Mouse (Mus musculus) kidney, adult 9 months (tissue): ENCODE data around the gene Ethe1.

Experiments used
- DNase-seq: peaks from one replicate; pipeline ENCODE4 v3.0.0; 2022

Gene Ethe1

GRCm38 (mm10) chr7:24587330-24588105, at the start of gene Ethe1, which contains the start of gene Zfp575:
Gene Ethe1 (plus strand): TSS chr7:24587543.
Gene Zfp575 (minus strand): TSS chr7:24587641.
- DNase-seq = no peak

GRCm38 (mm10) chr7:24537591-24537990, 49.8 kb upstream of the Ethe1 start:
- DNase-seq = no peak

DNA sequence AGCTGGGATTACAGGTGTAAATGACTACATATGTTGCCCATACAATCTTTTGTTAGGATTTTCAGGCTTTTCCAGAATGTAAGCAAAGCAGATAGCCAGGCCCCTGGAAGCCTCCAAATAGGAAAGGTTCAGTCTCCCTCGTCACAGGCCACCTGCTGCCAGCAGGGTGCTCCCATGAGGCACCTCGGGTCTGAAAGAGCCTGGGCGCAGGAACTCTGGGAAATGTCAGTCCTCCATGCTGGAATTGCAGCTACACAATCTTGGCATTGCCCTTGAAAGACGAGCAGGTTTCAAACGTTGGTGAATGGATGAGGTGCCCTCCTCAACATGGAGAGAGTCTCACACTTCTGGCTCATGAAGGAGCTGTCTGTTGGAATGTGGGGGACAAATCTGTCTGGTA, 49.2 kb upstream of the Ethe1 start:
- peak; percentile 65 for DNase-seq

DNA sequence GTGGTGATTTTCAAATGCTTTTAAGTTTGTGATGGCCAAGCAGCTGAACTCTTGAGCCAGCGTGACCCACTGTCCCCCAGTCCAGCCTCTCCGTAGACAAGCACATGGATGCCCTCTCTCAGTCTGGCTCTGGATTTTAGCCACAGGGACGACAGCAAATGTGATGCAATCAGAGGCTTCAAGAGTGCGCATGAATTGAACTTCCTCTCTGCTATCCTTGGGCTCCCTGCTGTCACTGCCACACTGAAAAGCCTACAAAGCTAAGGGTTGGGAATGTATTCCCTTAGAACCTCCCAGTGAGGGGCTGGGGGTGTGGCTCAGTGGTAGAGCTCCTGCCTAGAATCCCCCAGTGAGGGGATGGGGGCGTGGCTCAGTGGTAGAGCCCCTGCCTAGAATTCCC, 48.6 kb upstream of the Ethe1 start:
- no peak for DNase-seq

GRCm38 (mm10) chr7:24539686-24540085, 47.7 kb upstream of the Ethe1 start:
- no peak for DNase-seq

DNA sequence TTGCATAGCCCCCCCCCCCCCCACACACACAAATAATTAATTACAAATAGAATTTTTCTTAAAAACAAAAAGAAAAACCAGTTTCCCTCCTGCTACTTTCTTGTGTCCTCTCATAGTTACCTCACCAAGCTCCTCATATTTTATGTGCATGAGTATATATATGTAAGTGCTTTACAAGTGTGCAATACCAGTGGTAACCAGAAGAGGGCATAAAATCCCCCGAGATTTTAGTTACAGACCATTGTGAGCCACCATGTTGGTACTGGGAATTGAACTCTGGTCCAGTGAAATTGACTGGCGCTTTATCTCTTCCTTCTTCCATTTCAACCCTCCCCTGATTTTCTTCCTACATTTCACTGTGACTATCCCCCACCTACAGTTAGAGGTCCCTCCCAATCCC, 42.8 kb upstream of the Ethe1 start:
- DNase-seq = no peak

- DNase-seq = peak; percentile 24
Measured at GRCm38 (mm10) chr7:24546068-24546614, 41.2 kb upstream of the Ethe1 start, which contains the start of the genes Pinlyp and Xrcc1. Gene Pinlyp (minus strand): TSS chr7:24546118. Gene Xrcc1 (plus strand): TSS chr7:24546289.

DNA sequence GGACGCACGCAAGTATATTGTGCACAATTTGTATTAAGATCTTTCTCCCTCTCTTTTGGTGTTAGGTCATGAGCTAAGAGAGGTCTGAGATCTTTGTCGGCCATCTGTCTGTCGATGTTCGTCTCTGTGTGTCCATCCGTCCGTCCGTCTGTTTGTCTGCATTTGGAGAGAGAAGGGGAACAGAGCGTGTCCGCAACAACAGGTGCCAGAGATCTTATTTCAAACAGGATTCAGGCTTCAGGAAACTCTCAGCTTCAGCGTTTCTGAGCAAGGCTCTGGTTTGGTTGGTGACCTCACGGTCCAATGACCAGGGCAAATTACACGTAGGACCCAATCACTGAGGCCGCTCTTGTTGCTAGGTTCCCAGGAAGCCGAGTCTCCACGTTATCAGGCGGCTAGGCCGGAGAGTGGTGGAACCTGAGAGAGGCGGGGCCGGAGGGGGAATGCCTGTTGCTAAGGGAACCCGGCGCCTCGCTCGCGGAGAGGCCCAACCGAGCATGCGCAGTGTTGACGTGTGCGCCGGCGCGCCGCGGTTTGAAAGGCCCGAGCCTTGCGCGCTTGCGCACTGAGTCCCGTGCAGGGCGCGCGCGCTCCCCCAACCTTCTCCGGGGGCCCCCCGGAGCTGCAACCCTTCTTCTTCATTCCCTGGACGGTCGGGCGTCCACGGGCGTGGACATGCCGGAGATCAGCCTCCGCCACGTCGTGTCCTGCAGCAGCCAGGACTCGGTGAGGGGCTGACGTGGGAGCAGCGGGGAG, 40.5 kb upstream of the Ethe1 start:
- peak; percentile 100 for DNase-seq

- DNase-seq = no peak
Measured at GRCm38 (mm10) chr7:24547534-24548036, 39.8 kb upstream of the Ethe1 start.

- DNase-seq = peak; percentile 47
Measured at GRCm38 (mm10) chr7:24551985-24552759, 35.2 kb upstream of the Ethe1 start.

DNA sequence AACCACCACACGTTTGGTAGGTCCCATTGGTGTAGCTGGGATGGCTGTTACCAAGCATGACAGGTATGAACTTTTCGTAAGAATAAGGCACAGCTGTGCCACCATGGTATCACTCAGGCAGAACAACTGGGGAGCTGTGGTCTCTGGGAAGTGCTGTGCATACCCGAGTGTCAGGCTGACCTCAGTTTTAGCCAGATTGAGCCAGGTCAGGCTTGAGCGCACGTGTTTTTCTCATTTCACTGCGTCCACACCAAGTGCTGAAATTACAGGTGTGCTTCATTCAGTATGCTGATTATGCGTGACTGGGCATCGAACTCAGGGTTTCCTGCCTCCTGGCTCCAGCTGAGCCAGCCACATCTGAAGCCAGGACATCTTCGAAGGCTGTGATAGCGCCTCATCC, 31.6 kb upstream of the Ethe1 start:
- DNase-seq = peak; percentile 50

GRCm38 (mm10) chr7:24561450-24561849, 25.9 kb upstream of the Ethe1 start:
- no peak for DNase-seq

DNA sequence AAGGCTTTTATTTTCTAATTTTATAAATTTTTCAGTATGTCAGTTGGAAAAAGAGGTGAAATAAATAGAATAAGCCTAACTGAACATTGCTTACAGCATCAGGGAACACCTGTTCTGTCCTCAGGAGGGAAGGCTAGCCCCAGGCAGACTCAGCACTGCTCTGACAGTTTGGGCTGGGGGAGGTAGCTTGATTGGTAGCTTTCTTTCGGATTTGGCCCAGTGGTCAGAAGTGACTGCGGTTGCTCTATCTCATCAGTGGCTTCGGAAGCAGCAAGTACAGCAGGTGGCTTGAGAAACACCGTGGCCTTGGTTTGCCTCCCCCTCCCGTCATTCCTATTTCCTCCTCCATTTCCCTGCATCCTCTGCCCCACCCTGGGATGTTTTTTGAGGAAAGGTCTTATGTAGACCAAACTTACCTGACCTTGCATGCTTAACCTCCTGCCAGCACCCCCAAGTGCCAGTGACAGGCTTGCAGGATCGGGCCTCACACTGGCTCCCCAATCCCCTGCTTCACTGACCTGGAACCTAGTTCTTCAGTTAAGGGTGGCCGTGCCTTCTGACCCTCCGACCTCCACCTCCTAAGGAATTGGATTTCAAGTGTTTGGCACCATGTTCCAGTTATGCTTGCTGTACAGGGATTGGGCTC, 24.0 kb upstream of the Ethe1 start:
- no peak for DNase-seq

DNA sequence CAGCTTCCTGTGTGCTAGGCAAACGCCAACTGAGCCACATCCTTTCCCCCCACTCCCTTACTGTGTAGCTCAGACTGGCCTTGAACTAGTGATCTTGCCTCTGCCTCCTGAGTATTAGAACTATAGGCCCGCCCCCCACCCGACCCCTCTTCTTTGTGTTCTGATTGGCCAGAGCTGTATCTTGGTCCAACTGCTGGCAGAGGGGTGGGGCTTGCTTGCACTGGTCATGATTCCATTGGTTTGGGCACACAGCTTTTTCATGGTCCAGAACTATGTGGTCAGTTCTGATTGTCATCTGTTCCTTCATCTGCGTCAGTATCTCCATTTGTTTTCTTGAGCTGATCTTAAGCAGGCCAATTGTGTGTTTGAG, 23.5 kb upstream of the Ethe1 start:
- no peak for DNase-seq

GRCm38 (mm10) chr7:24564607-24565265, 22.6 kb upstream of the Ethe1 start:
- peak; percentile 82 for DNase-seq

GRCm38 (mm10) chr7:24565627-24566026, 21.7 kb upstream of the Ethe1 start:
- peak; percentile 67 for DNase-seq

DNA sequence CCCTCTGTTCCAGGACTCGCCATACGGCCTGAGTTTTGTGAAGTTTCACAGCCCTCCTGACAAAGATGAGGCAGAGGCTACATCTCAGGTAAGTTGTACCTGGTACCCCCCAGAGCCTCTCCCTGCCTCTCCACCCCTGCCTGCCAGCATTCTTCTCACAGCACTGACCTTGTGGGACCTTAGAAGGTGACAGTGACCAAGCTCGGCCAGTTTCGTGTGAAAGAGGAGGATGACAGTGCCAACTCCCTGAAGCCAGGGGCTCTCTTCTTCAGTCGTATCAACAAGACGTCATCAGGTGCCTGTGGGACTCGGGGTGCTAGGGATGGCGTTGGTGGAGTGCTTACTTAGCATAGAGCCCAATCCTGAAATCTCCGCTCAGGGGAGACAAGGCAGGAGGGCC, 21.1 kb upstream of the Ethe1 start:
- no peak for DNase-seq

- DNase-seq = no peak
Measured at GRCm38 (mm10) chr7:24568512-24568911, 18.8 kb upstream of the Ethe1 start.

GRCm38 (mm10) chr7:24571071-24571470, 16.3 kb upstream of the Ethe1 start:
- no peak for DNase-seq

- DNase-seq = no peak
Measured at GRCm38 (mm10) chr7:24572455-24572854, 14.9 kb upstream of the Ethe1 start.

GRCm38 (mm10) chr7:24574224-24574796, 13.0 kb upstream of the Ethe1 start:
- DNase-seq = peak; percentile 94
